12 mouse cellular contexts compared by ENCODE assay signal in the genomic region with DNA sequence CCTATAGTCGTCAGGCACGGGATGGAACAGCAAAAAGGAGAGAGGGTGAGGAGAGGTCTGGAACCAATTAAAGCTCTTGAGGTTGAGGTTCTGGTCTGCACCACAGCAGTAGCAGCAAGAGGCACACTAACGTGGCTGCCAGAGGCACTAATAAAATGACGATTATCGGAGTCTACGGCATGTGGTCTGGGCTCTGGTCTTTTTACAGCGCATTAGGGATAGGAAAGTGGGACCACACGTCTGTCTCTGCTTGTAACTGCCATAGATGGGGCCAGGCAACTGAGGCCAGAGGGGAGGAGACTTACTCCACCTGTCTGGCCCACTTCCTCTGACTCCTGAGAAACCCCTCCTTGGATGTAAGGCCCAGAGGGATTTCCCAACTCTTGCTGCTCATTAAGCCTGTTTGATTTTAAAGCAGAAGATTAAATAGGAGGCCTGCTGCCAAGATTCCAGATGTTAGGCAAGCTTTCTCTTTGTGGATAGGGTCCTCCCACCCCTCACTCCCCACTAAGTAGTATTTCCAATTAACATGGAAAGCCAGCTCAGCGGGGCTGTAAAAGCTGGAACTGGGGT.
DNase-seq lines count a peak whose midpoint lies in the region; ATAC-seq and TF ChIP-seq lines count a peak whose summit lies in the region.
"Had no signal": no experiment of that assay in that cellular context is flagged by ENCODE, and none has a peak within 500 bp of the region (broad histone marks: within the 10 kb centered on the region; RNA-seq: fewer than 3 reads in every experiment).

No protein-coding gene starts in this region.

- H3K9ac ChIP-seq in kidney, embryonic 15.5 days: no peak overlapping the region
- H3K9ac ChIP-seq in midbrain, embryonic 15.5 days: no peak overlapping the region
- no peak overlapping the region for H3K9ac ChIP-seq in midbrain, embryonic 11.5 days (ENCODE audit: low read length)
- H3K9ac ChIP-seq in forebrain, postnatal 0 days: no peak overlapping the region
- H3K9ac ChIP-seq: hindbrain, embryonic 12.5 days had no signal

- peak overlapping the region; percentile 39; the same call in 1 of the 2 replicates for H3K27ac ChIP-seq in kidney, embryonic 15.5 days
- no peak overlapping the region for H3K27ac ChIP-seq in midbrain, embryonic 15.5 days
- H3K27ac ChIP-seq in midbrain, embryonic 11.5 days (ENCODE audit: low read depth, low read length): no peak overlapping the region
- no peak overlapping the region for H3K27ac ChIP-seq in forebrain, postnatal 0 days (ENCODE audit: low read depth, low read length)
- H3K27ac ChIP-seq: hindbrain, embryonic 12.5 days had no signal

- H3K4me1 ChIP-seq in kidney, embryonic 15.5 days: peaks cover 59% of the 10 kb centered on the region
- H3K4me1 ChIP-seq in midbrain, embryonic 15.5 days: peaks cover 6% of the 10 kb centered on the region
- peaks cover 4% of the 10 kb centered on the region; the same call in 1 of the 2 replicates for H3K4me1 ChIP-seq in midbrain, embryonic 11.5 days (ENCODE audit: control insufficient read depth, insufficient read depth, low read length)
- H3K4me1 ChIP-seq in forebrain, postnatal 0 days (ENCODE audit: insufficient read depth): 0 out of 2 replicates have a peak, but pooled peaks cover 3% of the 10 kb centered on the region

- no peak overlapping the region for H3K4me3 ChIP-seq in kidney, embryonic 15.5 days (replicated peaks)
- H3K4me3 ChIP-seq in midbrain, embryonic 15.5 days: no peak overlapping the region
- no peak overlapping the region for H3K4me3 ChIP-seq in midbrain, embryonic 11.5 days (ENCODE audit: low read depth, low read length)
- H3K4me3 ChIP-seq in forebrain, postnatal 0 days (ENCODE audit: low read depth, low read length): no peak overlapping the region
- H3K4me3 ChIP-seq: hindbrain, embryonic 12.5 days had no signal

- H3K9me3 ChIP-seq in kidney, embryonic 15.5 days (replicated peaks): no peaks in the 10 kb centered on the region
- no peaks in the 10 kb centered on the region for H3K9me3 ChIP-seq in midbrain, embryonic 15.5 days
- no peaks in the 10 kb centered on the region for H3K9me3 ChIP-seq in midbrain, embryonic 11.5 days (ENCODE audit: control insufficient read depth, low read length)
- H3K9me3 ChIP-seq in forebrain, postnatal 0 days (ENCODE audit: low read length): no peaks in the 10 kb centered on the region
- H3K9me3 ChIP-seq: hindbrain, embryonic 12.5 days had no signal

- H3K36me3 ChIP-seq in kidney, embryonic 15.5 days: no peaks in the 10 kb centered on the region
- no peaks in the 10 kb centered on the region for H3K36me3 ChIP-seq in midbrain, embryonic 15.5 days (replicated peaks)
- no peaks in the 10 kb centered on the region for H3K36me3 ChIP-seq in midbrain, embryonic 11.5 days (ENCODE audit: control insufficient read depth, insufficient read depth, low read length)
- H3K36me3 ChIP-seq in forebrain, postnatal 0 days (ENCODE audit: insufficient read depth): no peaks in the 10 kb centered on the region
- H3K36me3 ChIP-seq: hindbrain, embryonic 12.5 days had no signal

- no peak overlapping the region for H3K4me2 ChIP-seq in kidney, embryonic 15.5 days
- H3K4me2 ChIP-seq in midbrain, embryonic 15.5 days: no peak overlapping the region
- no peak overlapping the region for H3K4me2 ChIP-seq in midbrain, embryonic 11.5 days
- no peak overlapping the region for H3K4me2 ChIP-seq in forebrain, postnatal 0 days (ENCODE audit: low read depth)
- H3K4me2 ChIP-seq: hindbrain, embryonic 12.5 days had no signal

- no peak for TF ChIP-seq CTCF in forebrain, postnatal 0 days (IDR thresholded peaks at IDR 0.05; ENCODE audit: low read depth)

- H3K27me3 ChIP-seq in kidney, embryonic 15.5 days: no peaks in the 10 kb centered on the region
- no peaks in the 10 kb centered on the region for H3K27me3 ChIP-seq in midbrain, embryonic 15.5 days (replicated peaks)
- no peaks in the 10 kb centered on the region for H3K27me3 ChIP-seq in midbrain, embryonic 11.5 days (ENCODE audit: control insufficient read depth, insufficient read depth, low read length)
- H3K27me3 ChIP-seq in forebrain, postnatal 0 days (ENCODE audit: insufficient read depth, low read length): no peaks in the 10 kb centered on the region
- H3K27me3 ChIP-seq: hindbrain, embryonic 12.5 days had no signal

- 56% methylated on average over 9 of the region's 9 CpGs for WGBS in kidney, embryonic 15.5 days
- WGBS in midbrain, embryonic 15.5 days: 62% methylated on average over 9 of the region's 9 CpGs
- WGBS in midbrain, embryonic 11.5 days: 64% methylated on average over 9 of the region's 9 CpGs
- WGBS in forebrain, postnatal 0 days: 42% methylated on average over 9 of the region's 9 CpGs

- DNase-seq in kidney, adult 18-20 months: no peak
- DNase-seq in midbrain, embryonic 11.5 days (ENCODE audit: low spot score, missing footprints): no peak
- DNase-seq in forebrain, postnatal 0 days: peak; percentile 22
- no peak for DNase-seq in Muller cell, postnatal 12 days (ENCODE audit: inconsistent ontology term)
- DNase-seq in c-Kit-positive CD71-positive TER-119-positive erythroid progenitor cells, embryonic 14.5 days (ENCODE audit: low spot score): no peak
- DNase-seq: cerebellum, postnatal 10 days; gastrocnemius, postnatal 25 days; layer of hippocampus, postnatal 36 days; thymus, postnatal 36 days had no signal

- ATAC-seq in kidney, embryonic 15.5 days (replicated peaks; ENCODE audit: low FRiP score): no peak
- ATAC-seq in midbrain, embryonic 15.5 days (replicated peaks): 0 out of 2 replicates have a peak, but pooled peaks have one; percentile 26
- no peak for ATAC-seq in midbrain, embryonic 11.5 days (ENCODE audit: low FRiP score)
- peak; percentile 38; the same call in 1 of the 2 replicates for ATAC-seq in forebrain, postnatal 0 days

Comparison
In these comparisons a context has a peak if more than half of its experiments do, and no peak if none do; other contexts are left out.
1. ATAC-seq: peak in midbrain, embryonic 15.5 days (single experiment) and forebrain, postnatal 0 days (single experiment); none in kidney, embryonic 15.5 days (single experiment) and midbrain, embryonic 11.5 days (single experiment).